Mouse (Mus musculus): ENCODE results near the gene Ostm1.

Gene Ostm1

DNA sequence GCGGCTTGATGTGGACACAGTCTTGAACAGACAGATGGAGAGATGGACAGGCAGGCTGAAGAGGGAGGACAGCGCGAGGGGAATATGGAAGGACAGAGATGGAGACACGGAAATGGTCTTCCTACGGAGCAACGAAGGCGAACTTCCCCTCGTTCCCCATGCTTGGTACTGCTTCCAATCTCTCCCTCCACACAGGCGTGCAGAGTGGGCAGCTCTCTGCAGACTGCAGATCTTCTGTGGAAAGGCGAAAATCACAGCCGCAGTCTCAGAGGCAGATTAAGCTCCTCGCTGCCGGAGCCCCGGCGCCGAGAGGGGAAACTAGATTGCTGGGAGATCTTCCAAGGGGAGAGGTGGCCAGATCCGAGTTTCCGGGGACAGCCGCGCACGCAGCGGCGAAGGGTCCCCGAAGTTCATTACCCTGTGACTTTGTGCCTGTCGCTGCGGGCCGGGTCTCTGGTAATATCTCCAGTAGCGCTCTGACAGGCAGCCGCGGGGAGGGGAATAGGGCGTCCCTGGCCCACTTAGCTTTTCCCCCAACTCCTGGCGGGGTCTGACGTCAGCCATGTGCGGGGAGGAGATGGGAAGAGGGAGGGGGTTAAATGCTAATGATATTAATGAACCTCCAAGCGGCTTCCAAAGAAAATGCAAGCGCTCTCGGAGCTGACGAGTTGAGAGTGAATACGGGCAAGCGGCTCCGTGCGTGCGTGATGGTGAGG, at the start of gene Ostm1, which contains the start of gene Nr2e1:
Gene Ostm1, plus strand, starts transcription at position 666 of the 716 bp plus-strand sequence.
Gene Nr2e1, minus strand, starts transcription at position 476 of the 716 bp plus-strand sequence.
- in situ Hi-C loops (cut with MboI; ENCODE audit: unreplicated experiment in 2 of 2): no loop called here

DNA sequence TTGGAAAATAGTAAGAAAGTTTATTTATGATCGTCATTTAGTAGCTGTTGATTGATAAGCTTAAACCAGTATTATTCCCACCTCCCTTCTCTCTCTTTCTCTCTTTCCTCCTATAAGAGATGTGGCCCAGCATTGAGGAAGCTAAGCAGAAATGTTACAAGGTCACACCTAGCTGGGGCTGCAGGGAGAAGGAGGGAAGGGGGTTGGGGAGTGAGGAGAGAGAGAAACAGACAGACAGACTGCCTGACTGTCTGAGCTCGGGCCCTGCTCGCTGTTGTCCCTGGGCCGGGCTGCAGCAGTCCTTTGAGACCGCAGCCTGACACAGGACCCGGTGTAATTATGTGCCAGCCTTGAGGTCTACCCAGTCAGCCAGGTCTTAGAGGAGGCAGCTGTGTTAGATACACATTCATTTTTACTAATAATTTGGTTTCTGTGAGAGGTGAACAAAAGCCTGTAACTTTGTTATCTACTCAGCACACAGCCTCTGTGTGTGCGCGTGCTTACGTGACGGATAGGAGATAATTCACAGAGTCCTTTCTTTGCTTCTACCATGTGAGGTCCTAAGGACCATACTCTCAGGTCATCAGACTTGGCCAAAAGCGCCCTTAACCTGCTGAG, 49.7 kb upstream of the Ostm1 start:
- in situ Hi-C loops (cut with MboI; ENCODE audit: unreplicated experiment in 2 of 2): no loop called here

DNA sequence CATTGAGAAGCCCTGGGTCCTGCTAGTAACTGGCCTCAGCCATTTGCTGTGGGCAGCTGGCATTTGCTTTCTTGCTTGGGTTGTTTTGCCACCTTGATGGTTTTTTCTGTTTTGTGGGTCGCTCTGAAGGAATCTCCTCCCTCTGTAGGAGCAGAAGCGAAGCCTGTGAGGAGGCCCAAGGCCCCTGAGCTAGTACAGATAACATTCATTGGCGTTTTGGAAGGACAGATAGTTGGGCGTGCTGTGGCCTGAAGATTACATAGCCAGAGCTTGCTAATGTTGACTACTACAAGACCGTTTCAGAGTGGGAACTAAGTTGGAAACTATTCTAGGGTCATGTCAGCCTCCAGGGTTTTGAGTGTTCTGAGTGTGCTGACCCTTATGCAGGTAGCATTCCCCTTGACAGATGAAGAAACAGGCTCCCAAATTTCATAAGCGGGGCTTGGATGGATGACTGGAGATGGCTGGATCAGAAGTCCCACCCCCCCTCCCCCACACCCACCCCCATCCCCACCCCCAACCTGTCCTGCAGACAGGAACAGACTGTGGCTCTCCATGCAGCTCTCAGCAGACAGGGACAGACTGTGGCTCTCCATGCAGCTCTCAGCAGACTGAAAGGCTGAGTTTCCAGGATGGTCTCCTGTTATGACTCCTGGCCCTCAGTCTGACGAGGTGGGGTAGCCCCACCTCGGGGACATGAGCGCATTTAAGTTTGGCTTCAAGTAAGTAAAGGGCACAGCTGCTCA, 45.9 kb upstream of the Ostm1 start:
- in situ Hi-C loops (cut with MboI; ENCODE audit: unreplicated experiment in 2 of 2): no loop called here

DNA sequence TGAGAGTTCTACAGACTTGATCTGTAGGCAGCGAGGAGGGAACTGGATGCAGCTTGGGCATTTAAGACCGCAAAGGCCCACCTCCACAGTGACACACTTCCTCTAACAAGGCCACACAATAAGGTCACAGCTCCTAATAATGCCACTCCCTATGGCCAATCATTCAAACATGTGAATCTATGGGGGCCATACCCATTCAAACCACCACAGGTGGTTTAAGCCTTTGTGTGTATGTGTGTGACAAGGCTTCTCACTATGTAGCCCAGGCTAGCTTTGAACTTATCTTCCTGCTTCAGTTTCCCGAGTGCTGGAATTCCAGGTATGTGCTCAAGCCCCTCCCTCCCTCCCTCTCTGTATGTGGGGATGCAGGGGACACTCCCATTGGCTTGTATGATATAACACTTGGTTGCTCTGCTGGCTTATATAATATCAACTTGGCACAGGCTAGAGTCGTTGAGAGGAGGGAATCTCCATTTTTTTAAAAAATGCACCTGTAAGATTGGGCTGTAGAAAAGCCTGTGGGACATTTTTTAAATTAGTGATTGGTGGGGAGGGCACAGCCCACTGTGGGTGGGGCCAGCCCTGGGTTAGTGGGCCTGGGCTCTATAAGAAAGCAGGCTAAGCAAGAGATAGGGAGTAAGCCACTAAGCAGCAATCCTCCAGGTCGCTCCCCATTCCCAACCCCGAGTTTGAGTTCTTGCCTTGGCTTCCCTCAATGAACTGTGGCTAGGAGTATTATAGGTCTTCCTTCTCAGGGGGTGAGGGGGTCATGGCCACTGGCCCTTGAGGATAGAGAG, 37.7 kb upstream of the Ostm1 start:
- in situ Hi-C loops (cut with MboI; ENCODE audit: unreplicated experiment in 2 of 2): no loop called here

DNA sequence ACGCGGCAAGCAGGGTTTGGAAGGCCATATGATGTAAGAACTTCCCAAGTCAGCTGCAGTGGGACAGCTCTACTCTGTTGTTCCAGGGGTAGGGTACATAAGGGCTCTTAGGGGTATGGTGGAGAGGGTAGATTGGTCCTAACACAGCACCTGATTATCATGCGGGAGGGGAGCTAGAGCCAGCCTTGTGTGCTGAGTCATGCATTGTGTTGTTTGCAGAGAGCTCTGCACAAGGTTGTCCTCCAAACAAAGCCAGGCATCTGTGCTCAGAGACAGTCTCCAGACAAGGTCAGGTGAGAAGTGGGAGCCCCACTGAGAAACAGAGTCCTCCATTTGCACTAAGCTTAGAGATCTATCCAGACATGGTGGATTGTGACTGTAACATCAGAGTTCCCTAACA, 37.1 kb upstream of the Ostm1 start:
- in situ Hi-C loops (cut with MboI; ENCODE audit: unreplicated experiment in 2 of 2): no loop called here

DNA sequence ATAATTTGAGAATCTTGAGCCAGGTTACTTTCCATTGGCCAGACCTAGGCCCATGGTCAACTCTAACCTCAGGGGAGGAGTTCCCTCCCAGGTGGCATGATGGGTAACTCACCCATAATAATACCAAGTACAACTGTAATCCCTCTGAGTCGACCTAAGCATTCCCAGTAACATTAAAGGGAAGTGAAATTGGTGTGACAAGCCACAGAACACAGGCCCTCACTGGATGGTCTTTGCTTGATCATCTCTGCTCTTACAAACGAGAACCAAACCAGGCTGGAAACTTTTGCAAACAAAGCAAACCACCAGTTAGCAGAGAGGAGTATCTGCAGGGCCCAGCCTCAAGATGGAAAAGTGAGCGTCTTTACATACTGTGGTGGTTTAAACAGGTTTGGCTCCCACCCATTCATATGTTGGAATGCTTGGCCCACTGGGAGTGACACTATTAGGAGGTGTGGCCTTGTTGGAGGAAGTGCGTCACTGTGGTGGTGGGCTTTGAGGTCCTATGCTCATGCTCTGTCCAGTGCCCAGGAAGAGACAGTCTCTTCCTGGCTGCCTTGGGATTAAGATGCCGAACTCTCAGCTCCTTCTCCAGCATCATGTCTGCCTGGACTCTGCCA, 23.9 kb upstream of the Ostm1 start:
- in situ Hi-C loops (cut with MboI; ENCODE audit: unreplicated experiment in 2 of 2): no loop called here

DNA sequence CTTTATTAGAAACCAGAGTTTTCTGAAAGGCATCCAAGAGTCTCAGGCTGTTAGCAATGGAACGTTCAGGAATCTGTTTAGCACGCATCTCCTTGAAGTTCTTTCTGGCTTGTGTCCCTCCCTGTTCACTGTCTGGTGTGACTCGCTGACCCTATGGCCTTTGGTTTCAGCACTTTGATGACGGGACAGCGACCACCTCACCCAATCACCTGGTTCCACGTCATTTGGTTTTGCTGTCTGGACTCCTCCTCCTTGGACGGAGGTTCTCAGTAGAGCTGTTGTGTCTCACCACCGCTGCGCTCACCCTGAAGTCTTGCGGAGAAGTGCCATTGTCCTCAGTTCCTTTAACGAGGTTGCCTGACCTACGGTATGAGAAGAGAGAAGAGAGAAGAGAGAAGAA, 21.4 kb upstream of the Ostm1 start:
- in situ Hi-C loops (cut with MboI; ENCODE audit: unreplicated experiment in 2 of 2): no loop called here

DNA sequence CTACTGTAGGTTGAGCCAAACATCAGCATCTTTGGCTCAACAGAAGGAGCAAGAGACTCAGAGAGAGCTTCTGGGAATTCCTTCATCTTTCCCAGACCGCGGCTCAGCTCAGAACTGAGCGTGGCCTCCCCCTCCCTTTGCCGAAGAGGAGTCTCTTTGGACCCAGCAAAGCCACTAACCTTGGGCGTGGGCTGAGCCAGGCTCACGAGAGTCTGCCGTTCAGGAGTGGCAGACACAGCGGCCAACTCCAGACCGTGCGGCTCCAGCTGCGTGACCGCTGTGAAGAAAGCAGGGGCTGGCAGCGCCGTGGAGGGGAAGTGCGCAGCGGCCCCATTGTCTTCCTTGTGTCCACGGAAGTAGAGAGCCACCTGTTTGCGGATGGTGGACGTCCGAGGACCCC, 11.1 kb upstream of the Ostm1 start:
- in situ Hi-C loops (cut with MboI; ENCODE audit: unreplicated experiment in 2 of 2): no loop called here

DNA sequence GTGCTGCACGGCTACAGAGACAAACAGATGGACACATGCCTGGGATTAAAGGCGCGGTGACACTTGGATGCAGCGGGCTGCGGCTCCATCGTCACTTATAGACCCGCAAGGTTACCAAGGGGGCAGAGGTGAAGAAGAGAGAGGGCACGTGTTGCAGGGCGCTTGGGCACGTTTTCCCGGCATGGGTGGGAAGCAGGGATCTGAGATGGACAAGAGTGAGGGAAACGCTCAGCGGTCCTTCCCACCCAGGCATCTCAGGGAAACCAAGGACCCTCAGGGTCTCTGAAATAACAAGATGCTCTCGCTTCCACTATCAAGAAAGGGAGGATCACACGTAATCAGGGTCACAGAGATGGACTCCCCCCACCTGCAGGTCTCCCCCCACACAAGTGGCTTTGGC, 10.7 kb upstream of the Ostm1 start:
- in situ Hi-C loops (cut with MboI; ENCODE audit: unreplicated experiment in 2 of 2): no loop called here

DNA sequence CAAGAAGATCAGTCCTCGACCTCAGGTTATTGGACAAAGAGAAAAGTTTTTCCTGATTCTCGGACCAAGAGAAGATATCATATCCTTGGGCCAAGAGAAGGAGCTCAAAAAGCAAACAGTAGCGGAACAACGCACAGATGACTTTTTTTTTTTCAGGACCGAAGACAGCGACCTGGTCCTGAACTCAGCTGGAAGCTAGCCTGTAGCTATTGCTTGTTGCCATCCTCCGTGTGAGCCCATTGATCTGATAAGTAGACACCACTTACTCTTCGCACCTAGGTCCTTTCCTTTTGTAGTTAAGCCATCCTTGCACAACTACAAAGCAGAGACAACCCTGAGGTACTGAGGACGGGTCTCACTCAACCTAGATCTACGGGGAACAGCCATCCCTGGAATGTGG, 9.0 kb upstream of the Ostm1 start:
- in situ Hi-C loops (cut with MboI; ENCODE audit: unreplicated experiment in 2 of 2): no loop called here

DNA sequence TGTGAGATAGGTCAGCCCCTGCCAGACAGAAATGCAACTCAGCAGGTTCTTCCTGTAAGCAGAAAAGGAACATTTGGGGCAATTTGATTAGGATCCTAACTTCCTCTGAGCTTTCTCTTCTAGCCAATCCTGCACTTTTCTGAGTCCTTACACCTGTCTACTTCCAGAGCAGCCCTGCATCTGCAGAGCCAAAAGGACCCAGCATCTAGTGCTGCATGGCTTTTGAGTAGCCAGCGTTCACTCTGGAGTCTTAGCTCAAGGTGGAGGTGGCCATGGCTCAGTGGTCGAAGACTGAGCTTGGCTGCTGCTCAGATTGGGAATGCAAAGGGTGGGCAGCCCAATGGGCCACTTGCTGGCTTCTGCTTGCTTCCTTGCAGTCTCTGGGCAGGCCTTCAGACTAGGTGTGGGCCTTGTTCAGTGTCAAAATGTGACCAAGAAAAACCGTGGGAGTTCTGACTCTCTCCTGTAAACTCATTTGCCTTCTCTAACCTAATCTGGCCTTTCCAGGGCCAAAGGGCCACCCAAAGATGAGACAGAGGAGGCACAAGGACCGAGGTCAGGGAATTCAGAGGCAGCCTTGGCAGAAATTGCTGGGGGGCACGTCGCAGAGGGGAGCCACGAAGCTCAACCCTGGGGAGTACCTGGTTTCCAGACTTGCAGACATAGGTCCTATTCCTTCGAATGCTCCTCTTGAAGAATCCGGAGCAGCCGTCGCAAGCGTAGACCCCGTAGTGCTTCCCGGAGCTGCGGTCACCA, 5.9 kb upstream of the Ostm1 start:
- in situ Hi-C loops (cut with MboI; ENCODE audit: unreplicated experiment in 2 of 2): no loop called here

DNA sequence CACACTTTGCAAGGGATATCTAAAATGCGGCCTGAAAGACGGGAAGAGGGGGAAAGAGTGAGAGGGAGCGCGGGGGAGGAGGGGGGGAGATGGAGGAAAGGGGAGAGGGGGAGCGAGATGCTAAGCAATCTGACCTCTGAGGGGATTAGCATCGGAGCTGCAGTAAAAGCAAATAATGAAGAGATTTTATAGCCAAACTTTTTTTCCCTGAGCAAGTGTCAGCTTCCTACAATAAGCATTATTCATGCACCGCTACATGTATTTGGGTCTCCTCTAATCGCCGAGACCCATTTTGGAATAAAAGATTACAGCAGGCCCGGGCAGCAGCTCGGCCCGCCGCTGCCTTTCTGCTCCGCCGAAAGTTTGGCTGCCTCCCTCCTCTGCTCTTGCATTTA, 5.3 kb upstream of the Ostm1 start:
- in situ Hi-C loops (cut with MboI; ENCODE audit: unreplicated experiment in 2 of 2): no loop called here

DNA sequence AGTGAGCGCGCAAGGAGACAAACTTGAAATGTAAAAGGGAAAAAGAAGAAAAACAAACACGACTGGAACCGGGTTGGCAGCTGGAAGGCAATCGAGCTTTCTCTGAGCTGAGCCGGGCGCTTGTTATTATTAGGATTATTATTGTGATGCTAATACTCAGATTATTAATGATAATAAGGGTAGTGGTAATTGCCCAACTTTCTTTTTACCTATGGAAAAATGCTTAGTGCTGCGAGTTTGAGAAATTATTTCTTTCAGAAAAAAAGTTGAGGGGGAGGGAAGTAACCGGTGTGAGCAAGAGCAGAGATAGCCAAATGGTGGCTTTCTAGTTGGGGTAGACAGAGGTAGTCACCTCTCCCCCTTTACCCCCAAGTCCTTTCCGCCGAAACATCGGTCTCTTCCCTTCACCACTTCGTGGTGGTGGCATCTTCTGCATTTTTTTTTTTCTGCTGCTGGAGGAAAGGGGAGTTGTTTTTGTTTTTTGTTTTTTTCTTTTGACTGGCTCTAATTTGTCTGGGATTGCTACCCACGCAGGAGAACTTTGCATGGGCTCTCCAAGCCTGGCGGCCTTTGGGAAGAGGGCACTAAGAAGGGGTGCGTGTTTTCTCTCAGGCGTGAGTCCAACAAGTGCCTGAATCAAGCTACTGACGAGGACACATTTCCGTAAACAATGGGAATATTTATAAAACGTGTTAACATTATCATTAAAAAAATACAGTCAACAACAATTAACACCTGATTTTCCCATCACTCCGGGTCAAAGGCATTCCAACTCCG, 4.7 kb upstream of the Ostm1 start:
- in situ Hi-C loops (cut with MboI; ENCODE audit: unreplicated experiment in 2 of 2): no loop called here

DNA sequence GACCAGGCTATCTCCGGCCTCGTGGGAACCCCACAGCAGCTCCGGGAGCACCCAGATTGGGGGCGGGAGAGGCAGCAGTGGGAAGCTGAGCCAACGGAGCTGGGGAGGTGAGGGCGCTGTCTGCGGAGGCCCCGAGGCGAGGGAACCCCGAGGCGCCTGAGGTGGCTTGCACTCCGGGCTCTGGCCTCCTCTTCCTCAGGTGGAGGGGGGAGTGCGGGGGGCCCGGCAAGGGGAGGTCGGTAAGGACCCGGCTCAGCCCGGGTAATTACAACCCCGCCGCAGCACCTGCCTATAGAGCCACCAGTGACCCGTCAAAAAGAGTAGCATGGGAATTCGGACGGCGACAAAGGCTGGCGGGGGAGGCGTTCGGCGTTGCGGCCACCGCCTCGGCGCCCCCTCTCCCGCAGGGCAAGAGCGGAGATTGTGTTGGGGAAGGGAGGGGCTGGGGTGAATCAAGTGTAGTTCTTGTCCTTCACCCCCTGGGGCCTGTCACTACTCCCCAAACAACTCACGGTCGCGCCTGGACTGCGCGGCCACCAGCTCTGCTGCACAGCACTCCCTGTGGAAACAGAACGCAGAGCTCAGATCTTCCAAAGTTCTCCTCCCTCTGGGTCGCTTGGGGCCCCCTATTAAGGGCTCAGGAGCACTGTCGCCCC, 4.0 kb upstream of the Ostm1 start:
- in situ Hi-C loops (cut with MboI; ENCODE audit: unreplicated experiment in 2 of 2): no loop called here

DNA sequence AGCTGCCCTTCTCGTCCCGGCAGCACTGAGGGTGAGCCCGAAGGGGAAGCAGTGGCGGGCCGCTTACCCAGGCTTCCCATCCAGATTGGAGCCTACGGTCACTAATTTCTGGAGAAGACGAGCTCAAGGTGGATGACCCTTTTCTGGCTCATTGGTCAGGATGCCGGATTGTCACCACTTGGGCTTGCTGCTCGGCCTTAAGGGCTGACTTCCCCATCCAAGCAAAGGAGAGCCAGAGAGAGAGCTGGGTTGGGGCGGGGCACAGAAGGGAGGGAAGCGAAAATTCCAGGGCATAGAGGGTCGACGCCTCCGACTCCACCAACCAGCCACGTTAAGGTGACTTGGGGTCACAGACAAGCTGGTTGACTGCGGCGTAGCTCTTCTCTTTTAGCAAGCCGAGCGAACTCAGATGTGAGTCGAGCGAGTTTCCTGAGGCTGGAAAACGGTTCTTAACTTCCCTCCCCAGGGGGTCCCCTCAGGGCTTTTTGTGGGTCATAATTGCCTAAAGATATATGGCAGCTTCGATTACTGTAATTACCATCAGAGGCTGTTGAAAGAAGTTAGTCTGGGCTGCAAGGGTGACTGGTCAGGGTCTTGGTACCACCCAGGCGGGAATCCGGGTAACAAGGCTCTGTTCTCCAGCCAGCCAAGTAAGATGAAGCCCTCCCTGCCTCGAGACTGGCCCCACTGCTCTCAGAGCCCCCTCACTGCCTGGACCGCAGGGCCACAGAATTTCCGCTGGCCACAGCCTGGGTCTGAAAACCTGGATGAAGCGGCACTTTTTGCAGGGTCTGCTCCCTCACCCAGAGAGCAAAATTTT, 3.3 kb upstream of the Ostm1 start:
- in situ Hi-C loops (cut with MboI; ENCODE audit: unreplicated experiment in 2 of 2): no loop called here

DNA sequence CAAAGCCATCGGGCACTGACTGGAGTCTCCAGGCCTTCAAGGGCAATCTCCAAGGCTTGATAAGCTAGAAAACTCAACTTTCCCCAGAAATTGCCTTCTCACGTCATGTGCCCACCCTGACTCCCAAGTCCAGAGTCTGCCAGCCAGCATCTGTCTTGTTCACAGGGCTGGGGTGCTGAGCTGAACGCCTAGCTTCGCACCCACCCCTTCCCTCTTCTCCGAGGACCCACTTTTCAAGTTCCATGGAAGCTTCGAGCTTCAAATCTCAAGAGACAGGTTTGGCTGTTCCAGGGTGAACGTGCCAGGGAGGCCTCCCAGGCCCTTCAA, 2.7 kb upstream of the Ostm1 start:
- in situ Hi-C loops (cut with MboI; ENCODE audit: unreplicated experiment in 2 of 2): no loop called here

DNA sequence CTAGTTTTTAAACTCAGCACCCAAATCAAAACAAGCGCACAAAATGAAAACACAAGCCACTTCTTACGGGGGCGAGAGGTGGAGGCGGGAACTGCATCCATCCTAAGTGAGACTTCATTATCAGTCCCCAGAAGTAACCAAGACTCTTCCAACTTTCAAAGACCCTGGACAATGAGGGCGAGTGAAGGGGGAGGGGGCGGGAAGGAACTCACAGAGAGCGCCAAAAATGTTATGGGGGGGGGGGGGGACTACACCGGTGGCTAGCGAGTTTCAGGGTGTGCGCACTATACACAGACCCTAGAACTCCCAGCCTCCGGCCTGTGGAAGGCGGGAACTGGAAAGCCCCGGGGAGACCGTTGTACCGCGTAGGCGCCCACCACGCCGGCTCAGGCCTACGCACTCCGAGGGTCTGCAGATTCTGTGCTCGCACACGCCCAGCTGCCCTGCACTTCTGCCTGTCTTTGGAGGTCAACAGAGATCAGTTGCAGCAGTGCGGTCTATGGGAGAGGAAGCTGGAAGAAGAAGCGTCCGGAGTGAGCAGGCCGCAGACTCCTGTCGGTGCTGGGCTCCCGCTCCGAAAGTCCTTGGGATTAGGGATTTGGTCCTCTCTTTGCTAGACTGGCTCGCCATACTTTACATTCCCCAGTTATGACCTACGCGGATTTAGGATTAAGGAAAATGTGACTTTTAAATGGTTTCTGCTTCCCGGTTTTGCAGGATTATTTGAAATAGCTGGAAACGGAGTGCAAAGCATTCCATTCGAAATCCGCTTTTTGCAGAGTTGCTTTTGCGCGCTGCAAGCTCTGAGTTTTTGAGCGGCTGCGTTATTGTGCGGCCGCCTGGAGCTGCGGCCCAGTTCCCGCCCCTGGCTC, 1.7 kb upstream of the Ostm1 start:
- in situ Hi-C loops (cut with MboI; ENCODE audit: unreplicated experiment in 2 of 2): no loop called here

All from v-Abl transformed pro-B cells (cell line).